Mouse (Mus musculus) gastrocnemius, adult 8-10 months (tissue): ENCODE data around the gene Slc10a7. TPM values are rescaled to one million over a fixed set of nuclear protein-coding genes. Genes with fewer than 3 reads are reported as not detected.

Experiments
- DNase-seq, 2 experiments: peaks; one replicate each; pipeline ENCODE4 v3.0.0; 2022; ENCODE audit warnings: low spot score in 2 of 2
- total RNA-seq, 4 experiments: library from RNA; stranded (reverse); gene quantifications; 2 replicates each; pipeline ENCODE4 v1.2.4; 2022

The Slc10a7 gene
- total RNA-seq, 4 experiments from 2014 or later: 3.7 to 5.6 (median 4.4) TPM

- no peak for DNase-seq
These were observed 114.8 kb downstream of the Slc10a7 start for GRCm38 (mm10) chr8:78623972-78624371.

- no peak for DNase-seq
These were observed 115.7 kb downstream of the Slc10a7 start for GRCm38 (mm10) chr8:78624738-78625442.

- no peak for DNase-seq
These were observed 117.5 kb downstream of the Slc10a7 start for GRCm38 (mm10) chr8:78626632-78627031.

DNA sequence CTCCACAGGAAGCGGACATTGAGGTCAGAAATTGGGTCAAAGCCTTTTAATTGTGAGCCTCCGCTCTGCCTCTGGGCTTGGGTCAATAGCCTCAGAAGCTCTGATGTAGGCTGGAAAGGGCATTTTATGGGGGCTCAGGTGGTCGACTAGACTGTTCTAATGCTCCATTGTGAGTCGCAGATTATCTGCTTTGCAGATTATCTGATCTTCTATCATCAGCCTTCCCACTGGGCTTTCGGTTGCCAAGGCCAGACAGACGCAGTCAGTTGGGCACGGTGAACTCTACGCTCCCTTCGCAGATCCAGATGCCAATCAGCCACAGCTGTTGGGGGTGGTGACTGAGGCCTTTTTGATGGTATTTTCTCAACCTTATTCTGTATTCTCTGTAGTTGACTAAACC is 118.6 kb downstream of the Slc10a7 start:
- no peak for DNase-seq

- no peak for DNase-seq
These were observed 121.4 kb downstream of the Slc10a7 start for GRCm38 (mm10) chr8:78630414-78631164.

DNA sequence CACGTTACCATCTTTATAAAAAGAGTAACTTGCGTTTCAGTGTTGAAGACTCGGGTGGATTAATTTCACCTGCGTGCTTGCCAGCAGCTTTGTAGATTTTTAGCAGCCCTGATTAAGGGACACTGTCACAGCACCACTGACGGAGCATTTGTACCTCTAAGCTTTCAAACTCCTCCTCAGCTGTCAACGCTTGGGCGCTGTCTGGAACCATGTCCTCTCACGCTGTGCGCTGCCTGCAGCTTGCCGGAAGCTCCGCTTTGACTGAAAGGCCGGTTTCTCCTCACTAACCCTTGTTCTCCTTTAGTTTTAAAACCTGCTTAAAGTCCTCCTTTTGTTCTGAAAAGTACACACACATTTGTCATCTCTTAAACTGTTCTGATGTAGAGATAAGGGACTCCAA is 123.9 kb downstream of the Slc10a7 start:
- no peak for DNase-seq

GRCm38 (mm10) chr8:78634018-78634417 is 124.9 kb downstream of the Slc10a7 start:
- no peak for DNase-seq

GRCm38 (mm10) chr8:78634523-78635240 is 125.5 kb downstream of the Slc10a7 start:
- DNase-seq: no peak

GRCm38 (mm10) chr8:78635241-78635771 is 126.2 kb downstream of the Slc10a7 start:
- DNase-seq: no peak

DNA sequence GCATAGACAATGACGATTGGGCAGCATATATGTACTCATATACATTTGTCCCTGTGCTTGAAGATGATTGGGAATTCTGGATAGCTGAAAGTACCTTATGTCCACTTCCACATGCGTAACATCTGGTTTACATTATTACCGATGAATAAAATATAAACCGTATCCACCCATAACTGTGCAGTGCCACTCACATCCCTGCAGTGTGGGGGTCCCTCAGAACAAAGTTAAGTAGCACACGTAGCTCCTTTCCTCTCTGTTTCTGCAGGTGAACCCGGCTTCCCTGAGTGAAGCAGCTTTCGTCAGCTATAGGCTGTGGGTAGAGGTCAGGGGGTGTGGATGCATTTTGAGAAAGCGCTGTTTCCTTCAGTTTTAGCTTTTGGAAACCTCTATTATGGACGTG is 132.8 kb downstream of the Slc10a7 start:
- no peak for DNase-seq

- peak in 1 of 2 experiments; percentile 27 for DNase-seq
These were observed 133.2 kb downstream of the Slc10a7 start for GRCm38 (mm10) chr8:78642376-78642775.

GRCm38 (mm10) chr8:78647000-78647656 is 138.0 kb downstream of the Slc10a7 start:
- no peak for DNase-seq

DNA sequence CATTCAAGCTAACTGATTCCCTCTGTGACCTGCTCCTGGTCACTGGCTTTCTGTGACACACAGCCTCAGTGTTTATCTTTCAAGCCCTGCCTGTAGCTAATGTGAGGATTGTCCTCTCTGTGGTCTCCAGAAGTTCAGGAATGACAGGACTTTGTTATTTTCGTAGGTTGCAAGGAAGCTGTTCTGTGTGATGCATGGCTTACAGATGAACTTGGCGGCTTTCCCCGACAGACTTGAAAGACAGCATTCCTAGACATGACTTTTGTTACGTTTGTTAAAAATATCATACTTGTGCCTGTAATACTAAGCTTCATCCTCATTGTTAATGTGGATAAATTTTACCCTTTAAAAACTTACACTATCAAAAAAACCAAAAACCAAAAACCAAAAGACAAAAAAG is 138.7 kb downstream of the Slc10a7 start:
- DNase-seq: no peak

DNA sequence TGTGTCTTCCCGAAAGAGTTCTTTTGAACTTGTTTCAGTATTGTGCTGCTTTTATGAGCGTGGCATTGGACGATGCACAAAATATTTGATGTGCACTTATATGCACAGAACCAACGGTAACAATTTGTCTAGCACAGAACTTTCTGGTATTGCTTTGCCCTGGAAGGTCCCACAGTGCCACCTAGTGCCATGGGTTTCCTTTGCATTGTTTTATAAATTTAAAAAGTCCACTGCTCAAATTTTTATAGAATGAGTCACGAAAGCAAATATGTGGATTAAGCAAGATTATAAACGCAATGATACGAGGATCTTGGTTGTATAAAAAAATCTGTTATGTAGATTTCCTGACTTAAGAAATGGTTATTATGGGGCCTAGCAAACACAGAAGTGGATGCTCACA is 139.8 kb downstream of the Slc10a7 start:
- DNase-seq: peak; percentile 14 to 32

DNA sequence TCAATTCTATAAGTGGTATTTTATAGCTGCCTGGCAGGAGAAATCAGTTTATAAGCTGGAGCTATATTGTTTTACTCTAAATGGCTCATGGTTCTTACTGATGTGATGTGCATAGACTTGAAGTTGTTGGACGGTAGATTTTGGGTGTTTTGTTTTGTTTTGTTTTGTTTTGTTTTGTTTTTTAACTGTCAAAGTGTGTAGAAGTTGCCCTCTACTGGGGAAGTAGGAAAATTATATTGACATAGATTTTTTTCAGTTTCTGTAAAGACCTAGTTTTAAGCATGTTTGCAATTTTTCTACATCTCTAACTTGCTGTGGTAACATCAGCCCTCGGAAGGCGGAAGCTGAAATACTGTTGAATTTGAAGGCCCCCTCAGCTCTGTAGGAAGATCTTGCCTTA is 142.5 kb downstream of the Slc10a7 start:
- no peak for DNase-seq

DNA sequence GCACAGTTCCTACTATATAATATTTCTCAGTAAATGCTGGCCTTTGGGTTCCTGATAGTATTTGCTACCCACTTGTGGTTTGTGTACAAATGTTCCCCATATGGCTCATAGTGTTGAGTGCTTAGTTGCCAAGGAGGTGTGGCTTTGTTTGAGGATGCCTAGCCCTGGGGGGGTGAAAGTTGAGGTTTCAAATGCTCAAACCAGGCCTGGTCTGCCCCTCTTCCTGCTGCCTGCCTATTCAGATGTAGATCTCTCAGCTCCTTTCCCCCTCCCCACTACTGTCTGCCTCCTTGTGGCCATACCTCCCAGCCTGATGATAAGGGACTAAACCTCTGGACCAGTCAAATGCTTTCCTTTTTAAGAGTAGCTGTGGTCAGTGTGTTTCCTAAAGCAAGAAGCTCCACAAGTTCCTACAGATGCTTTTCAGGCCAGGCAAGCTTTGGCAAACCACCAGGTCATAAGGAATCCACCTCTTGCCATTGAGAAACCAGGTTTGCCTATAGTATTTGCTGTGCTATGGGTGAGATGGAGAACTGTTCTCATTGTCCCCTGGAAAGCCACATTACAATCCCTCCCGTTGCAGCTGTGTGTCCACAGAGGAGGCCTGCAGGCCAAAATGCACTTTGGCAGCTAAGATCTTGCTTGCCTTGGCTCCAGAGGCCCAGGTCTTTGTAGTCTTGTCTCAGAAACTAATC is 146.4 kb downstream of the Slc10a7 start:
- no peak for DNase-seq

GRCm38 (mm10) chr8:78656700-78657370 is 147.7 kb downstream of the Slc10a7 start:
- DNase-seq: no peak

DNA sequence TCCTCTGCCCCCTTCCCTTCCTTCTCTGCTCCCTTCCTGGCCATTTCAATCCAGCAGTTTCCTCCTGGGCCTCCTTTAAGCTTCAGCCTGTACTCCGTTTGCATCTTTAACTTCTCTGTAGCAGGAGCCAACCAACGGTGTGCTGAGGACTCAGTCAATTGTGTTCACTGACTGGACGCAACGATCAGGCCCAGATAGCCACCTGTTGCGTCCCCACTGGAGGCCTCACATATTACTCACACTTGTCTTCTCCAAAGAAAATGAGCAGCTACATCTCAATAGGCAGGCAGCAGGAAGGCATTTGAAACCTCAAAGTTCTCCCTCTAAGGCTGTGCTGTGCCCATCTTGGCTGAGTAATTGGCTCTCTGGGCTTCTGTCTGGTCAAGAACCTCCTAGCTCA is 149.0 kb downstream of the Slc10a7 start:
- DNase-seq: no peak

GRCm38 (mm10) chr8:78659617-78660187 is 150.6 kb downstream of the Slc10a7 start:
- no peak for DNase-seq
